Mouse (Mus musculus): ENCODE measurements at regions not wholly inside any gene's neighbourhood (a gene's known extent, or its start where the extent isn't known, plus 50 kb on each side); places are given as distances from the start of the nearest gene placed in this dataset.

- dilution Hi-C loops (cut with MboI; ENCODE audit: extremely low pct_ligation_motif_present, extremely low pct_unique_long_range_greater_than_20kb, low sequenced_read_pairs) = no loop called here
Observed at GRCm38 (mm10) chr15:62439211-62439610, 1405.8 kb downstream of the Gsdmc2 start.

GRCm38 (mm10) chr15:62436631-62437030, 1408.3 kb downstream of the Gsdmc2 start:
- dilution Hi-C loops (cut with MboI; ENCODE audit: extremely low pct_ligation_motif_present, extremely low pct_unique_long_range_greater_than_20kb, low sequenced_read_pairs) = no loop called here
- H3K4me3 ChIP-seq (replicated peaks in 1 of 3; ENCODE audit: low read depth in 2 of 3, low read length in 2 of 3, poor library complexity in 1 of 3) = no peak overlapping the region
- H3K4me1 ChIP-seq (ENCODE audit: control insufficient read depth in 1 of 2, insufficient read depth in 2 of 2) = peaks cover 18 to 38% of the 10 kb centered on the region in 2 experiments
- in situ Hi-C loops (cut with MboI; ENCODE audit: low pct_ligation_motif_present, low pct_unique_long_range_greater_than_20kb, low sequenced_read_pairs) = no loop called here
- H3K27ac ChIP-seq (ENCODE audit: insufficient read depth, low read depth) = no peak overlapping the region
- no peak for DNase-seq (ENCODE audit: extremely low read depth)
- no peaks in the 10 kb centered on the region for H3K36me3 ChIP-seq (replicated peaks in 1 of 2; ENCODE audit: control insufficient read depth in 1 of 2, insufficient read depth in 1 of 2, low read length in 1 of 2)
- H3K9ac ChIP-seq (ENCODE audit: insufficient read depth, low read depth) = no peak overlapping the region
- no peaks in the 10 kb centered on the region for H3K79me2 ChIP-seq (replicated peaks; ENCODE audit: control insufficient read depth, extremely low read depth, insufficient read depth, poor library complexity, severe bottlenecking)
- H3K27me3 ChIP-seq (replicated peaks) = no peaks in the 10 kb centered on the region
- no peaks in the 10 kb centered on the region for H3K9me3 ChIP-seq (replicated peaks; ENCODE audit: low read length)
- H3K4me2 ChIP-seq (ENCODE audit: insufficient read depth, low read depth, poor library complexity, severe bottlenecking) = no peak overlapping the region
- no peak for TF ChIP-seq E2F4 (IDR thresholded peaks at IDR 0.05; ENCODE audit: insufficient replicate concordance, low read depth, low read length)
- TF ChIP-seq SMC3 (IDR thresholded peaks at IDR 0.05; ENCODE audit: low read depth, low read length) = no peak
- no peak for TF ChIP-seq USF2 (conservative IDR thresholded peaks at IDR 0.05; ENCODE audit: low read depth, low read length)
- no peak for TF ChIP-seq SIN3A (IDR thresholded peaks at IDR 0.05; ENCODE audit: low read length)

More at GRCm38 (mm10) chr15:62439211-62439610, 1405.8 kb downstream of the Gsdmc2 start:
- Histone ChIP-seq H3K27me3 (replicated peaks) (no peaks in the 10 kb centered on the region), H3K27ac (ENCODE audit: insufficient read depth, low read depth) (no peak overlapping the region), H3K4me1 (ENCODE audit: control insufficient read depth in 1 of 2, insufficient read depth in 2 of 2) (peaks cover 4 to 13% of the 10 kb centered on the region in 2 experiments; a peak in 2 of 4 replicates), H3K9me3 (replicated peaks; ENCODE audit: low read length) (no peaks in the 10 kb centered on the region), H3K36me3 (replicated peaks in 1 of 2; ENCODE audit: control insufficient read depth in 1 of 2, insufficient read depth in 1 of 2, low read length in 1 of 2) (no peaks in the 10 kb centered on the region), H3K79me2 (replicated peaks; ENCODE audit: control insufficient read depth, extremely low read depth, insufficient read depth, poor library complexity, severe bottlenecking) (no peaks in the 10 kb centered on the region), H3K9ac (ENCODE audit: insufficient read depth, low read depth) (no peak overlapping the region), H3K4me3 (replicated peaks in 1 of 3; ENCODE audit: low read depth in 2 of 3, low read length in 2 of 3, poor library complexity in 1 of 3) (no peak overlapping the region), H3K4me2 (ENCODE audit: insufficient read depth, low read depth, poor library complexity, severe bottlenecking) (no peak overlapping the region)
- DNase-seq (ENCODE audit: extremely low read depth) = no peak
- in situ Hi-C loops (cut with MboI; ENCODE audit: low pct_ligation_motif_present, low pct_unique_long_range_greater_than_20kb, low sequenced_read_pairs) = no loop called here
- no peak for TF ChIP-seq ELF1 (IDR thresholded peaks at IDR 0.05; ENCODE audit: low read depth, low read length)
- no peak for TF ChIP-seq MAX (IDR thresholded peaks at IDR 0.05; ENCODE audit: low read length)
- TF ChIP-seq USF1 (IDR thresholded peaks at IDR 0.05; ENCODE audit: low read depth, low read length) = no peak
- no peak for TF ChIP-seq GABPA (IDR thresholded peaks at IDR 0.05; ENCODE audit: insufficient replicate concordance, low read depth, low read length)

DNA sequence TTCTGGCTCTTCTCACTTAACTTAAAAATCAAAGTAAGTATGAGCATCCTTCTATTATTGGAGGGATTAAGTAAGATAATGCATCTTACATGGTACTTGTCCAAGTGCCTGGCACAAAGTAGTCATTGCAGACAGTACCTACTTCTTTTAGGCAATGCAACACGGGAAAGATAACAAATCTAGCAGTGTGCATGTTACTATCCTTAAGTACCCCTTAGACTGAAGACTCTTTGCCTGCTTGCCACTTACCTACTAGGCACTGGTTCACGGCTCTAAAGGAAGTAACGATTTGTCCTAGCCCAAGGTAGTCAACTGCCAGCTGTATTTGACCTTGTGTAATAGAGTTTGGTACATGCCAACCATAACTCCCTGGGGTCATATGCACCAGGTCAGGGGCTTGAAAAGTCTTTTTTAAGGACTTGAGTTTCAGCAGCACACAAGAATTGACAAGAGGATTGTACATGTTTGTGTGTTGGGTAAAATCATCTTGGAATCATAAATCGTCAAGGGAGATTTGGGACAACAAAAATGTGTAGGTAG, 1409.8 kb downstream of the Gsdmc2 start:
- Histone ChIP-seq H3K79me2 (replicated peaks; ENCODE audit: control insufficient read depth, extremely low read depth, insufficient read depth, poor library complexity, severe bottlenecking) (no peaks in the 10 kb centered on the region), H3K9me3 (replicated peaks; ENCODE audit: low read length) (no peaks in the 10 kb centered on the region), H3K27ac (ENCODE audit: insufficient read depth, low read depth) (no peak overlapping the region), H3K4me2 (ENCODE audit: insufficient read depth, low read depth, poor library complexity, severe bottlenecking) (no peak overlapping the region), H3K36me3 (replicated peaks in 1 of 2; ENCODE audit: control insufficient read depth in 1 of 2, insufficient read depth in 1 of 2, low read length in 1 of 2) (no peaks in the 10 kb centered on the region), H3K27me3 (replicated peaks) (no peaks in the 10 kb centered on the region), H3K4me3 (replicated peaks in 1 of 3; ENCODE audit: low read depth in 2 of 3, low read length in 2 of 3, poor library complexity in 1 of 3) (no peak overlapping the region), H3K9ac (ENCODE audit: insufficient read depth, low read depth) (no peak overlapping the region), H3K4me1 (ENCODE audit: control insufficient read depth in 1 of 2, insufficient read depth in 2 of 2) (peaks cover 18 to 52% of the 10 kb centered on the region in 2 experiments)
- TF ChIP-seq PAX5 (IDR thresholded peaks at IDR 0.05; ENCODE audit: low read length) = no peak
- no peak for TF ChIP-seq MAFK (IDR thresholded peaks at IDR 0.05; ENCODE audit: insufficient replicate concordance, low read length)
- no peak for TF ChIP-seq MAZ (IDR thresholded peaks at IDR 0.05; ENCODE audit: low read depth, low read length)
- no peak for TF ChIP-seq EP300 (IDR thresholded peaks at IDR 0.05; ENCODE audit: low read length)
- no peak for TF ChIP-seq JUN (IDR thresholded peaks at IDR 0.05; ENCODE audit: insufficient read depth, low read depth, low read length)
- no peak for TF ChIP-seq ZNF384 (IDR thresholded peaks at IDR 0.05; ENCODE audit: low read depth, low read length)
- TF ChIP-seq ZKSCAN1 (IDR thresholded peaks at IDR 0.05; ENCODE audit: borderline replicate concordance, low read depth, low read length) = no peak
- no peak for TF ChIP-seq MYC (IDR thresholded peaks at IDR 0.05; ENCODE audit: low read depth, low read length)
- no peak for TF ChIP-seq USF2 (conservative IDR thresholded peaks at IDR 0.05; ENCODE audit: low read depth, low read length)
- no peak for TF ChIP-seq ETS1 (conservative IDR thresholded peaks at IDR 0.05; ENCODE audit: low read depth, low read length)
- dilution Hi-C loops (cut with MboI; ENCODE audit: extremely low pct_ligation_motif_present, extremely low pct_unique_long_range_greater_than_20kb, low sequenced_read_pairs) = no loop called here
- in situ Hi-C loops (cut with MboI; ENCODE audit: low pct_ligation_motif_present, low pct_unique_long_range_greater_than_20kb, low sequenced_read_pairs) = no loop called here
- DNase-seq (ENCODE audit: extremely low read depth) = no peak
